Mouse (Mus musculus): ENCODE data around the gene Maff.

The Maff gene

DNA sequence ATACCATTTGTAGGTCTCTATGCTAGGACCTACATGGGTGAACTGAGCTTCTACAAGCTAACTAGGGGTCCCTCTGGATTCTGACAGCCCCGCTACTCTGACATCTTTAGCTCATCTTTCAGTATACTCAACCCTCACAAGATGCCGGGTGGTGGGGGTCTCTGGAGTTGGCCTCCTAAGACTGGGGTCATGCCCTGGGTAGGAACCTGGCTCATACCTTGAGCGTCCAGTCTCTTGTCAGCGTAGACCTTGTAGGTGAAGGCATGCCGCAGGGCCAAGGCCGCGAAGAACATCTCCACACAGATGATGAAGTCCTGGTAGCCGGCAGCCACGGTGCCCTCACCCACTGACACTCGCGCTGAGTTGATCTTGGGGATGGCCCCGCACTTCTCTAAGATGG, 18.6 kb downstream of the Maff start:
- no peak for DNase-seq

DNA sequence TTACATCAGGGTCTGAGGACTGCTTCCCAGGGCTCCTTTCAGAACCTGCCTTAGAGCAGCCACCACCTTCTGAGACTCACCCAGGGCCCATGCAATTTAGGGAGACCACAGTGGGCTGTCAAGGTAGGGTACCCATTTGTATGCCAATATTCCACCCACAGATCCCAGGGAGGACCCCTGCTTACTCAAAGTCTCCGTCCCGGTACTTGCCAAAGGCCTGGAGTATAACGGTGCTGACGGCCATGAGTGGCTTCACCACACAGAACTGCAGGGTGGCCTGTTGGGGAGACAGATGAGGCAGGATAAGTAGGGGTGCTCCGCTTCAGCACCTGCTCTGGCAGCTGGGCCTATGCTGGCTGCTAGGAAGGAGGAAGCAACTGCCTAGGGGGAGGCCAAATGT, 20.0 kb downstream of the Maff start:
- no peak for DNase-seq

DNA sequence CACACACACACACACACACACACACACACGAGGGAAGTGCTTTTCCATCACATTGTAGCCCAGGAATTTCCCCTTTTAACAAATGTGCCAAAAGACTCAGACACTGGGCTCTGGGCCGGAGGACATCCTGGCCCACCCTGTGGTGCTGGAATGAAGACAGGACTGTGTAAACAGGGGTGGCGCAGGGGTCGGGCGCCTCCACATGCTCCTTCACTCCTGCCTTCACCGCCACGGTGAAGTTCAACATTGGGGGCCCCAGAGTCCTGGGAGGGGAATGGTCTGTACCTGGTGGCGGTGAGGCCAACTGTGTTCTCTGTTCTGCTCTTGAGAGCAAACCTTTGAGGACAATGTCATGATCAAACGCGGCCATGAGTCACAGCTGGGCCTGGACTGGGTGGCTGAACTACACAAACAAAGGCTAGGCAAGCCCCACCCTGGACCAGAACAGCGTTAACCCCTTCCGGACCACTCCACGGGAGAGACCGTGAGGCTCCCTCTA, 21.9 kb downstream of the Maff start:
- DNase-seq, result no peak

DNA sequence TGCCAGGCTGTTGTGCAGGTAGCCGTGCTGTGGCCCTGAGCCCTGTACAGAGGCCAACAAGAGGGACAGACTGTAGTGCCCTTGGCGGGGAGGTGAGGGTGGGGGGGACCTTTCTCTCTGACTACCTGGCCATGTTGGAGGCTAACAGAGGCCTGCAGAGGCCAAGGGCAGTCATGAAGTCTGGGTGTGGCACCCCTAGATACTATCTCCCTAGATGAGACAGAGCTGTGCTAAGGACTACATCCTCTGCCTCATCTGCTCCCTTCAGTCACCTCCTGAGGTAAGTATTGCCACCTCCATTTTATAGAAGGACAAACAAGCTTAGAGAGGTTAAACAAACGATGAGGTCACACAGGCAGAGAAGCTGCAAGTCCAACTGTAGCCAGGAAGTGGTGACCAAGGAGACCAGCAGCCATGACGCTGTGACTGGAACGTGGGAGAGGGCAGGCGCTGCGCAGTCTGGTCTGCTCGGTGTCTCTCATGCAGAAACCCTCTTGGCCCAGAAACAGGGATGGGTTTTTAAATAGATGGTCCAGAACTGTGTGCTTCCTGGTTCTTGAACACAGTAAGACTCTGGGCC, 22.5 kb downstream of the Maff start:
- no peak for DNase-seq

DNA sequence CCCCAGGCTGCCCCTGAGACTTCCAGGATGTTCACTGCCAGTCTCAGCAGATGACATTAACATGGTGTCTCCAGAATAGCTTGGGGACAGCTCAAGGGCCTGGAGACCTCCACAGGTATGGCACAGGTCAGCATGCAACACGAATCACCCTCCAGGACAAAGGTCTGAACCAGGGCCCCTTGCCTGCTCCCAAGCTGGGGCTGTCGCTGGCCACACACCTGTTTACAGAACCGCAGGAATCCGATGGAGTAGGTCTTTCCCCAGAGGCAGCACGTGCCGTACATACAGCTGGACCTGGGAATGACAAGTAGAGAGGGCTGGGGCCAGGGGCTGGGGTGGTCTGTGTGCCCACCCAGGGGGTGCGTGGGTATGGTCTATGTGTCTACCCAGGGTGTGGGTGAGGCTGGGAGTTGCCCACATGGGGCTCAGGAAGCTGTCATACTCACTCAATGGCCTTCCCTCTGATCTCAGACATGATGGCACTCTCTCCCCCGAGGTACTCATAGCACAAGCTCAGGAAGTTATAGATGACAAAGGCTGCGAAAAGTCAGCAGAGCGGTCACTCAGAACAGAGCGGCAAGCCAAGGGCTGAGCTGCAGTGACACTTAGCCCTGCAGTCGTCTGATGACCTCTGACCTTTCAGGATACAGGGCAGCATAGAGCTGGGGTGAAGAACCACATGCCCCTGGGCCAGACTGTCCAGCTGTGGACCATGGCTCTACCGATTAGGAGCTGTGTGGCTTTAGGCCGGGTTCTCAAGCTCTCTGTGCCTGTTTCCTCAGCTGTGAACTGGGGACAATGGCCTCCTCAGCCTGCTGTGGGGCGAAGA, 23.2 kb downstream of the Maff start:
- DNase-seq, result no peak

DNA sequence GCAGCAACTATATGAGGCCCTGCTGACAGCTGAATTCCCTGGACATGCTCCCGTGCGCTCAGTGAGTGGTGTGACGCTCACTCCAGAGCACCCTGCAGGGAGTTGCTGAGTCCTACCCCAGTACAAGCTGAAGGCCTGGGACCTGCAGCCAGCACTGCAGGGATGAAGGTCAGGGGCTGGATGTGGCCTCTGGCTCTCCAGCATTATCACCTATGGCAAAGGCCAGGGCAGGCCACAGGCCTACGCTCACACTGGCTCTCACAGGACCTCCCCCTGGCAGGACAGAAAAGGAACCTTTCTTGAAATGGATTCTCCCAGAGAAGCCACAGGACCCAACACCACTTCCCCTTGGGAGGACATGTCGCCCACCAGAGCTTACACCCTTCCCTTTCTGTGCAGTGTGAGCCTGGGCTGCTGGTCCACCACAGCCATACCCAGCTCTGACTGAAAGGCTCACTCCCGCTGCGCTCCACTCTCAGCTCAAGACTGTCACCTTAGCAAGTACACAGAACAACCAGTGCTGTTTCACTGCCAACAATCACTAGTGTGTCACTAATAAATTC, 23.9 kb downstream of the Maff start:
- no peak for DNase-seq

DNA sequence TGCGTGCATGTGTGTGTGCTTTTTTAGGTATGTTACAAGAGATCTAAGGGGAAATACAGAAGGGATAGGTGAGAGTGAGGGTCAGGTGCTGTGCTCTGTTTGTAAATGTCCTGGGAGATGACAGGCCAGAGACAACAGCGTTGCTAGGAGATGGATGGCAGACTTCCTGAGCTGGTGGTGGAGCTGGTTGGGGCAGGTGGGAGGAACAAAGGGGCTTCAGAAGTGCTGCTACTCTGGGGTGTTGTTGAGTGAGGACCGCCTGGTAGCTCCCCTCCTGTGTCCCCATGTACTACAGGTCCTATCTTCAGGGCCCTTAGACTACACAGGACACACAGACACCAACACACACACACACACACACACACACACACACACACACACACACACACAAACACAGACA, 28.3 kb downstream of the Maff start:
- no peak for DNase-seq

DNA sequence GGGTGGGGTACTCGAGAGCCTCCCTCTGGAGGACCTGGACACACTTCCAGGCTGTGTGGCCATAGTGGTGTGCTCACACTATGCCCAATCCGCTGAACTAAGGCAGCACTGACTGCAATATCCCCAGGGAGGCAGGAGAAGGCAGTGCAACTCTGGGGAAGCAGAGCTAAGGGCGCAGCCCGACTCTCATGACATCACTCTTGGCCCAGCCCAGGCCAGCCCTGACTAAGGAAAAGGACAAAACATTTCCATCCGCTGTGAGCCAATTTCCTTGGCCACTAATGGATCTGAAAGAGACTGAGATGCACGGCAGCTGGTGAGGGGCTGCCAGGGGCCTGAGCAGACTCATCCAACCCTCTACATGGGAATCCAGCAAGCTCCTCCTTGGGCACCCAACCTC, 31.3 kb downstream of the Maff start:
- no peak for DNase-seq

DNA sequence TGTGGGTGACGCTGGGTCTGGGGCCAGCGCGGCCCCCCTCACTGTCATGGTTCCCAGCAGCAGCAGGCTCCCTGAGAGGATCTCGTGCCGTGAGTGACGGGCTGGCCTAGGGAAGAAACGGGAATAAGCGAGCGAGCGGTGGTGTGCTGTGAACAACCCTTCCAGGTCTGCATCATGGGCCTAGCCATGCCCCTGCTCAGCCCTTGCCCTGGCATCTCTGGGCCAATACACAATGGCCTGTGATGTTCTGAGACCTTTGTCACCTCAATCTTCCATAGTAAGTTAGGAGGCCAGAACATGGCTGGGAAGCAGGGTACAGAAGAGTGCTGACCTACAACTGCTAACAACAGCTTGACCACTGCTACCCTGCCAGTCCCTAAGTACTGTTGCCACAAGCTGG, 32.2 kb downstream of the Maff start:
- no peak for DNase-seq

DNA sequence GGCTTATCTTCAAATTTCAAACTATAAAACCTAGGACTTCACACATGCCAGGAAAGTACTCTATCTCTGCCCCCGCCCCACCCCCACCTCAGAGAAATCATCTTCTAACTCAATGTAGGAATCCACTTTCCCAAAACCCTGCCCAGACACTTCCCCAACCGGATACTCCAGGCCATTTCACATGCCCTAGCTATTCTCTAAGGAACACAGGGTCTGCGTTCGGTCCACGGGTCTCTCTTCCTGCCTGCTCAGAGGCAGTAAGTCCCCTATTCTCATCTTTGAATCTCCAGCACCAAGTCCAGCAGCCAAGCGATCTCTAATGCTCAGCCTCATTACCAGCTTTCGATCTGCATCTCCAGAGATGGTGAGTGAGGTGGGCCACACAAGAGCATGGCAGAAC, 33.2 kb downstream of the Maff start:
- no peak for DNase-seq

DNA sequence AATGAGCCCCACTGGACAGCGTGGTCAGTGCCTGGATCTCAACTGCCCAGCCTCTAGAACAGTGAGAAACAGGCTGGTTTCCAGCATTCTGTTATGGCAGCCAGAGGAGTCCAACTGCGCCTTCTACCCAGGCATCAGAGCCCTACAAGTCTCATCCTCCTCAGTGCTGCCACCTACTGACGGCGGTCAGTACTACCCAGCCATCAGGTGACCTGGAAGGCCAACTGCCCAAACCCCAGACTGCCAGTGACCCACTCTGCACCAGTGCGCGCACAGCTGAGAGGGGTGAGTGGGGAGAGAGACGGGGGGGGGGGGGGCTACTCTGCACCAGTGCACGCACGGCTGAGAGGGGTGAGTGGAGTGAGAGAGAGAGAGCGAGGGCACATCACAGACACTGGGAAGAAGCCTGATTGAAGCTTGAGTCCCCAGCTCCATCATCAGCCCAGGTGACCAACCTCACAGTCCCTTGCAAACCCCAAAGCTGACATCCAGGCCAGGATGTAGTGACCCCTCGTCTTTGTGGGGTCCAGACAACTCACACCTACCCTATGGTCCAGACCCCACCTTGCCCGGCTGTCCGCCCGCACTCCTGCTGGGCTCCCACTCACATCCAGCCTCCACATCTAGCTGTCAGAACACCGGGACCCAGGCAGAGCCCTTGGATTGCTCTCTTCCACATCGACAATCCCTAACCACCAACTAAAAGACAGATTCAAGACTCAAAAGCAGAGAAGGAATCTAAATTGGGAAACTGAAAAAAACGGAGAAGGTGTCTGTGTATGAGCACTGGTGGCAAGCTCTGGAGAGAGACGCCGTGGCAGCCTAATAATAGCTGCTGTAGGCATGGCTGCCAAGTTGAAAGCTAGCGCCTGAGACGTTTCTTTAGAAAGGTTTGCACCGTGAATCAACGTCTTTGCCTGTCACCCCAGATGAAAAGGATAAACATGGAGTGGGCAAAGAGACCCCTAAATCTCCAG, 34.3 kb downstream of the Maff start:
- DNase-seq, result peak; percentile 44 to 69

DNA sequence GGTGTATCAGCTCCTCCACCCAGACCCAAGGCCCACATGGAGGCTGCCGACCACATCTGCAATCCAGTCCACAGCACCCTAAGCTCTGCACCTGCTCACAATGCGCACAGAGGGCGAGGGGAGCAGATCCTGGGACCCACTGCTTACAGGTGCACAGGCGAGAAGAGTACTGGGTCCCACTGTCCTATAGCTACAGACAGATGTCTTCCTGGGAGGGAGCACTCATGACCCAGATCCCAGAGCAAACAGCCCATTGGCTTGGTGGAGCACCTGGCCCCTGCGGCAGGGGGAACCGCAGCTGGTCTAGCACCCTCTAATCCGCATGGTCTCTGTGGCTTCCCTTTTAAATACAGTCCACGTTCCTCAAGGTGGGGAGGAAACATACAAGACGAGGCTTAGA, 35.2 kb downstream of the Maff start:
- DNase-seq, result no peak

DNA sequence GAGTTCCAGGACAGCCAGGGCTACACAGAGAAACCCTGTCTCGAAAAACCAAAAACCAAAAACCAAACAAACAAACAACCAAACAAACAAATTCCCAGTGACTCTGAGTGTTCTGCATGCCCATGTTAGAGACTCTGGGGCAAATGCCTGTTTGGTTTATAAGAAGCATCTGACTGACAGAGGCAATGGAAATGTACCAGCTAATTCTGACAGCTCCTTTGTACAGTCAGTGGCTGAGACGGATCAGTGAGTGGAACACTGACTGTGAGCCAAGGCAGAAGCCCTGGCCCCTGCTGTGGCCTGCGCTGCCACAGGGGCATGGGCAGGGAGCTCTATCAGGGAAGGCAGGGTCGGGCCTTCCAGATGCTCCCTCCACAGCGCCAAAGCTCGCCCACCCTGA, 40.7 kb downstream of the Maff start:
- DNase-seq, result no peak

DNA sequence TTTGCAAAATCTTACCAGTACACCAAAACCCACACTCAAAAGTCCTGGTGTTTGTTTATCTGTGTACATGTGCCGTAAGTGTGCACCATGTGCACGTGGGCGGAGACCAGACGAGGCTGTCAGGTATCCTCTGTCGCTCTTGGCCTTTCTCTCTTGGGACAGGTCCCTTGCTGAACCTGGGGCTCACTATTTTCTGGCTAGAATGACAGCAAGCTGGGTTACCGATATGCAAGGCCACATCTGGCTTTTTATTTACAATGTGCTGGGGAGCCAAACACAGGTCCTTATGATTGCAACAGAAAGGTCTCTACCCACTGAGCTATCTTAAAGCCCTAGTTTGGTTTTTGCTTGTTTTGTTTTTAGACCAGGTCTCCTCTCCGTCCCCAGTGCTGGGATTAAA, 41.2 kb downstream of the Maff start:
- DNase-seq, result no peak

DNA sequence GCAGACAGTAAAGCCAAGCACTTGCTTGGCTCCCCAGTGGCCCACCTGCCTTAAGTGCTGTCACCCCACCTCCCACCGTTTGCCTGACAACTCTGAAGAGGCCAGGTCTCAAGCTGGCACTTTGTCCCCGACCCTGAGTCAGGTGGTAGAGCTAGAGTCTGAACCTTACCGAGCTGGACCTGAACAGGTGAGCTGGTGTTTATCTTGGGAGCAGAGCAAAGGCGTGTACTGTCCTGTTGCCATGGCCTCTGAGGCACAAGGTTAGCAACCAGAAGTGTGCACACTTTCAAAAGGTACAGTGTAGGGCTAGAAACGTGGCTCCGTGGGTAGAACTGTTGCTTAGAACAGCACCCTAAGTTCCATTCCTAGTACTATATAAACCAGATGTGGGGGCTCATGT, 41.8 kb downstream of the Maff start:
- DNase-seq, result no peak

DNA sequence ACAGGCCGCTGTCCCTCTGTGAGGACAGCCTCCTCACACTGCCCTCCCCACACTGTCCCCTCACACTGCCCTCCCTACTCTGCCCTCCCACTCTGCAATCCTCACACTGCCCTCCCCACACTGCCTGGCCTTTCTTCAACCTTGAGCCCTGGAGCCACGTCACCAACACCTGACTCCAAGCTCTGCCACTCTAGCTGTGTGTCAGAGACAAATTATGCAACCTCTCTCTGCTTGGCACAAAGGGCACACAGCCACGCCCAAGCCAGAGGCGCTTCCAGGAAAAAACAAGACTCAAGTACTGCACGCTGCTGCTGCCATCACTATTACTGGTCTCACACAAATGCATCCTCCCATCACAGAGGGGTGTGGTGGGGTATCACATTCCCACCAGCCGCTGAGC, 44.0 kb downstream of the Maff start:
- no peak for DNase-seq

DNA sequence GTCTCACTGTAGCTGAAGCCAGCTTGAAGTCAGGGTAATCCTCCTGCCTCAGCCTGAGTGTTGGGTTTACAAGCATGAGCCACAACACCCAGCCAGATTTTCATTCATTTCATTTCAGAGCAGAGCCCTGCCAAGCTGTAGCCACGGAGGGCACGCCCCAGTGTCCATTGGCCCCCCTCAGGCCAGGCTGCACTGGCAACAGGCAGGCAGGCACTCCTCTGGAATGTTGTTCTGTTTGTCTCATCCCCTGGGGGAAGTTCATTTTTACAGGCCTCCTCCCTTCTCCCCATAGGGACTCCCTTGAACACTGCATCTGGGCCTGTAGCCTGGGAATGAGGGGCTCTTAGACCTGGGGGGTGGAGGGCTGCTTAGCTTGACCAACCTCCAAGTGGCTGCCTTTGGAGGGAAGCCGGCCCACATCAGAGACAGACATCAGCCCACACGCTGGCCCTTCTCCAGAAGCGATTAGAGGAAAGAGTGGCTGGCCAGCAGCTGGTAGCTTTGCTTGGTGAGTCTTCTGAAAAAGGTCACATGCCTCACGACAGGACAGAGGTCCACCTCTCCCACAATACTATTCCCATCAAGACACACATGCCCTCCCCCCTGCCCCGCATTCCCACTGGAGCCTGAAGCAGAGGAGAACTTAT, 45.1 kb downstream of the Maff start:
- DNase-seq, result no peak

DNA sequence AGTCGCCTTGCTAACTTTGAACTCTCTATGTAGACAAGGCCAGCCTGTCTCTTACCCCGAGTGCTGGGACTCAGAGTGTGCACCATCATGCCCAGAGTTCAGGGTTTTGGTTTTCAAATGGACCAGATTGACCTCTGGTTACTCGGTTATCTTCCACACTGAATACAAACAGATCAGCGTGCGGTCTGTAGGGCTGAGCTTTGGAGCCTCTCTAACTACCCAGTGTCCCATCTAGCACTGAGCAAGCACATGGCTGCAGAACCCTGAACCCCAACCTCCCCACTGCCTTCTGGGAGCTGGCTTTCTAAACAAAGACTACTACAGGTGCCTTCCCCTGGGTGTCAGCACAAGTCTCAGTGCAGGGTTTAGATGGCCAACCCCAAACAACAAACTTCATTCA, 46.1 kb downstream of the Maff start:
- no peak for DNase-seq

DNA sequence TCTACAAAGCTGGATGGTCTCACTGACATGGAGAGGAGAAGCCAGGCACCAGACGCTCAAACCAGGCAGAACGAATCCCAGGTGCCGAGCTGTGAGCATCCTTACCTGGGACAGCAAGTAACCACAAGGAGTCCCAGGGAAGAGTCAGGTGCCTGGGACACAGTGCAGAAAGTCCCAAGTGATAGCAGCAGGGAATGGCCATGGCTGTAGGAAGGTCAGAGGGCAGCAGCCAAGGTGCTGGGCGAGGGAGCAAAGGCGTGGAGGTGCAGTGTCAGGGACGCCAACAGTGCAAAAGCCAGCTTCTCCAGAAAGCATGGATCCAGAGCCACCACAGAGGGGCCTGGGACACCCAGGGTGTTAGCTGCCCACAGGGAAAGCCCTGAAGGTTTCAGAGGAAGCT, 46.7 kb downstream of the Maff start:
- DNase-seq, result no peak

DNA sequence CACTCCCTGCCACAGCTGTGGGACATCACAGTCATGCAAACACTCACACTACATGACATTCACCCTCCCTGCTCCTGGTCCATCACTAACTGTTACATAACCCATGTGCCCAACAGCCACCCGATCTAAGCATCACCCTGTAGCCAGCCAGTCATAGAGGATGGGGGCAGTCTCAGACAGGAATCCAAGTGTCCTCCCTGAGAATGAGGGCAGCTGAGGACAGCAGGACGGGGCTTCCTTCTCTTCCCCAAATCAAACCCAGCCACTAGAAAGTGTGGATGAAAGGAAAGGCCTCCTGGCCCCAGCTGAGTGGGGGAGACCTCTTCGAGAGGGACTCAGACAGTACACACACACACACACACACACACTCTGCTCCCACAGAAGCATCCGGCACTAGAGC, 48.4 kb downstream of the Maff start:
- no peak for DNase-seq

DNA sequence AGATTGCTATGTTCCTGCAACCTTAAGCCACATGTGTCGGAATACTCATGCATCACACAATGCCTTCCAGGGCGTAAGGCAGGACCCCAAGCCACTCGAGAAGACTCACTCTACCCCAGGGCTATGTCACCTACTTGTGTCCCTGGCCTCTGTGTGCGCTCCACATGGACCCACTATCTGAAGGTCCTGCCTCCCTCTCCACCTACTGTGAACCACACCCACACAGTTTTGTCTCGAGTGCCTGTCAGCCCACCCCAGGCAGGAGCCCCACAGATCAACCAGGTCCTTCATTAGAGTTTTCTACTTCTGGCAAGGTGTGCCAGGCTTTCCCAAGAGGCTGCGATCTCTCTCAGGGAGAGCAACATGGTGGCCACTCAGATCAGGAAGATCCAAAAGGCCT, 48.9 kb downstream of the Maff start:
- DNase-seq, result no peak

DNA sequence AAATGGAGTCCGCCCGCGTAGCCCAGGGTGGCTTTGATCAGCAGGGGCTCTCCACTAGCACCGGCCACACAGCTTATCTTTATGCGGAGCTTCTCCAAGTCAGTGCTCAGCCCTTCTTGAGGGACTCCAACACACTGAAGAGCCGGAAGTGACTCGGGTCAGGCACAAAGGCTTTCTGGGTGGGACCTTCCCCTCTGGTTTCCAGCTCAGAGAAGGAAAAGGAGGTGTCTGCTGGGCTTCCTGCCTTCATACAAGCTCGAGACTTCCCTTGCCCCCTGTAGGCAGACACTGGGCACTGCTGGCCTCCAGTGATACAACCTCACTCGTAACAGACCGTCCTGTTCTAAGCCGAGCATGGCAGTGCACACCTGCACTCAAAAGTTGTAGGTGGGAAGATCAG, 50.3 kb downstream of the Maff start:
- no peak for DNase-seq

All from spleen, adult 18-20 months (tissue).